Mouse (Mus musculus) spleen, adult 2 months (tissue): ENCODE results near the gene Car10.

Experiments used
- CTCF ChIP-seq: fragments of 200-500 bp; IDR thresholded peaks from 2 replicates; pipeline ENCODE4 v1.5.1; 2011; ENCODE audit warnings: mild to moderate bottlenecking, inconsistent platforms; ENCODE audit not compliant: insufficient read depth, insufficient read length, insufficient replicate concordance; ENCODE audit errors: extremely low read depth
- POLR2A ChIP-seq: fragments of 200-500 bp; IDR thresholded peaks from 2 replicates; pipeline ENCODE4 v1.6.1; 2011; ENCODE audit warnings: low read depth, low read length, inconsistent platforms

GRCm38 (mm10) chr11:93337756-93338155, 239.9 kb downstream of the Car10 start:
- TF ChIP-seq CTCF (no peak), POLR2A (no peak)
